Mouse (Mus musculus): Measurements from ENCODE around the gene Mybphl. TPM values are rescaled to one million over a fixed set of nuclear protein-coding genes. Genes with fewer than 3 reads are reported as not detected.

Mybphl gene
- polyA plus RNA-seq, 1 experiment from 2014 or later, result not detected

DNA sequence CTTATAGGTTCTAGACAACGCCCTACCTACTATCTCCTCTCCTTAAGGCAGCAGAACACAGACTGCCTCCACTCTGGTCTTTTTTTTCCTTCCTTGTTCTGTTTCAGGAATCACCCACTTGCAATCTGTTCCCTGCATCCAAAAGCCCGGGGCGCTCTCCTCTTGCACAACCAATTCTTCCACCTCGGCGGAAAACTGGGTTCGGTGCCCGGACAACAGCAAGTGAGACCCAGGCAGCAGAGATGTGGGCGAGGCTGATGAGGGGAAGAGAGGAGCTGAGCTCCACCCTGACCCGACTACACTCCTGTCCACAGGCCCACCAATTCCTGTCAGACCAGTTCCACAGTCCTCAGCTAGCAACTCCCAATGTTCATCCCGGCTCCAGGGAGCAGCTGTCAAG is 21.5 kb downstream of the Mybphl start:
- H3K4me2 ChIP-seq (ENCODE audit: low read length), result no peak overlapping the region
- H3K27ac ChIP-seq, result no peak overlapping the region
- TF ChIP-seq CTCF (IDR thresholded peaks at IDR 0.05; ENCODE audit: low read depth), result no peak
- DNase-seq (ENCODE audit: low spot score) (no peak), ATAC-seq (replicated peaks; ENCODE audit: low FRiP score, low read depth) (no peak)
- H3K9ac ChIP-seq (ENCODE audit: low read depth, low read length), result no peak overlapping the region
- no peaks in the 10 kb centered on the region for H3K36me3 ChIP-seq (ENCODE audit: insufficient read depth, low read length)
- H3K27me3 ChIP-seq (ENCODE audit: insufficient read depth, low read length), result no peaks in the 10 kb centered on the region
- no peak overlapping the region for H3K4me3 ChIP-seq (replicated peaks; ENCODE audit: low read depth, low read length)
- peaks cover 7% of the 10 kb centered on the region; the same call in 1 of the 2 replicates for H3K4me1 ChIP-seq (replicated peaks; ENCODE audit: insufficient read depth, low read length)
- H3K9me3 ChIP-seq (replicated peaks; ENCODE audit: low read length), result no peaks in the 10 kb centered on the region
- WGBS, result 86% methylated on average over 10 of the region's 10 CpGs

DNA sequence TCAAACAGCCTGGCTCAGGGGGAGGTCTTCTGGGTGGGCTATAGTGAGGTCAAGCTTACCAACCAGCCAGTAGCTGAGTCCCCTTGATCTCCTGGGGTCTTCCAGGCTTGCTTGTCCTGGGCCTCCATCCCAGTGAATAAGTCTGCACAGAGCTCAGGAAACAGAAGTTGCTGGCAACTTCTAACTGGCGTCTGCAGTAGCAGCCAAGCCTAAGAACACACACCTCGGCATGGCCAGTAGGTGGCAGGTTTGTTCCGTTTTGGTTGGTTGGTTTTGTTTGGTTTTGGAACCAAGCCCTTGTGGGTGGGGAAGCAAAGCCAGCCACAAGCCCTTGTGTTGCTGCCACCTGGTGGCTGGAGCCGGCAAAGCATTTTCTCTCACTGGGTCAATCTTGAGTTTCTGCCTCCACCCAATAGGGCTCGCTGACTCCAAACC is 24.4 kb downstream of the Mybphl start:
- peak; percentile 100 for TF ChIP-seq CTCF (IDR thresholded peaks at IDR 0.05; ENCODE audit: low read depth)
- peaks cover 8% of the 10 kb centered on the region for H3K36me3 ChIP-seq (ENCODE audit: insufficient read depth, low read length)
- 0 out of 2 replicates have a peak overlapping the region, but pooled peaks have one; percentile 36 for H3K27ac ChIP-seq
- H3K9ac ChIP-seq (ENCODE audit: low read depth, low read length), result no peak overlapping the region
- no peak overlapping the region for H3K4me3 ChIP-seq (replicated peaks; ENCODE audit: low read depth, low read length)
- H3K4me1 ChIP-seq (replicated peaks; ENCODE audit: insufficient read depth, low read length), result peaks cover 10% of the 10 kb centered on the region
- peak; percentile 97 for DNase-seq (ENCODE audit: low spot score)
- no peaks in the 10 kb centered on the region for H3K27me3 ChIP-seq (ENCODE audit: insufficient read depth, low read length)
- peak; percentile 67 for ATAC-seq (replicated peaks; ENCODE audit: low FRiP score, low read depth)
- WGBS, result 1% methylated on average over 5 of the region's 5 CpGs
- H3K4me2 ChIP-seq (ENCODE audit: low read length), result peak overlapping the region; percentile 30; the same call in 1 of the 2 replicates
- no peaks in the 10 kb centered on the region for H3K9me3 ChIP-seq (replicated peaks; ENCODE audit: low read length)

DNA sequence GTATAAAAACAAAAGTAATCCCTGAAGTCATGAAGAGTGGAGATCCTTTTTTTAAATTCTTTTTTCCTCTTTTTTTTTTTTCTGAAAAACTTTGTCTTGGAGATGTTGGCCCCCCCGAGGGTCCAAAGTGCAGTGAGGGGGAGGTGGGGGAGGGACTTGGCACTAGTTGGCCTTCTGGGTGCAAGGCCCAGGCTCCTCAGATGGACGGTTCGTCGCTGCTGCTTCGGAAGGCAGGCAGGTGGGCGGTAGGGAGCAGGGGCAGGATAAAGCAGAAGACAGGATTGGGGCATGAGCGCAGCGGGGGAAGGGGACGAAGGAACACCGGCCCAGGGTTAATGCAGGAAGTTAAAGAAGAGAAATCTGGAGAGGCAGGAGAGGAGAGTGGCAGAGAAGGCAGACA is 27.6 kb downstream of the Mybphl start:
- peak overlapping the region; percentile 62; the same call in 1 of the 2 replicates for H3K27ac ChIP-seq
- H3K4me1 ChIP-seq (replicated peaks; ENCODE audit: insufficient read depth, low read length), result peaks cover 5% of the 10 kb centered on the region
- H3K4me3 ChIP-seq (replicated peaks; ENCODE audit: low read depth, low read length), result no peak overlapping the region
- peaks cover 19% of the 10 kb centered on the region for H3K36me3 ChIP-seq (ENCODE audit: insufficient read depth, low read length)
- WGBS, result 22% methylated on average over 10 of the region's 10 CpGs
- H3K27me3 ChIP-seq (ENCODE audit: insufficient read depth, low read length), result no peaks in the 10 kb centered on the region
- H3K4me2 ChIP-seq (ENCODE audit: low read length), result peak overlapping the region; percentile 29
- no peaks in the 10 kb centered on the region for H3K9me3 ChIP-seq (replicated peaks; ENCODE audit: low read length)
- ATAC-seq (replicated peaks; ENCODE audit: low FRiP score, low read depth) (peak; percentile 57), DNase-seq (ENCODE audit: low spot score) (peak; percentile 64)
- TF ChIP-seq CTCF (IDR thresholded peaks at IDR 0.05; ENCODE audit: low read depth), result no peak
- H3K9ac ChIP-seq (ENCODE audit: low read depth, low read length), result peak overlapping the region; percentile 42; the same call in 1 of the 2 replicates

DNA sequence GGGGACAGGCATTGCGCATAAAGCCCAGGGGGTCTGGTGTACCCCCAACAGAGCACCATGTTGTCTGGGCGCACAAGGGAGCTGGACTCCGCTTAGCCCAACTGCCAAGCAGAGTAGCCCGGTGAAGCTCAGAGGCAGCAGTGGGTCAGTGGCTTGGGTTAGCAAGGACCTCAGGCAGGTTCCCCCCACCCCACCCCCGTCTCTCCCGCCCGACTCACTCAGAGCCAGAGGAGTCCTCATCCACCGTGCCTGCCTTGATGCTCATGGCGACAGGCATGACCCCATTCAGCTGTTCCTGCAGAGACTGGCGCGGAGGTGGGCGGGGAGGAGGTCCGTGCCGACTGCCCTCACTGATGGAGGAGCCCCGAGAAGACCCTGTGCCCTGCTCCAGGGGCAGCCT is 28.1 kb downstream of the Mybphl start:
- WGBS, result 55% methylated on average over 15 of the region's 15 CpGs
- TF ChIP-seq CTCF (IDR thresholded peaks at IDR 0.05; ENCODE audit: low read depth), result no peak

DNA sequence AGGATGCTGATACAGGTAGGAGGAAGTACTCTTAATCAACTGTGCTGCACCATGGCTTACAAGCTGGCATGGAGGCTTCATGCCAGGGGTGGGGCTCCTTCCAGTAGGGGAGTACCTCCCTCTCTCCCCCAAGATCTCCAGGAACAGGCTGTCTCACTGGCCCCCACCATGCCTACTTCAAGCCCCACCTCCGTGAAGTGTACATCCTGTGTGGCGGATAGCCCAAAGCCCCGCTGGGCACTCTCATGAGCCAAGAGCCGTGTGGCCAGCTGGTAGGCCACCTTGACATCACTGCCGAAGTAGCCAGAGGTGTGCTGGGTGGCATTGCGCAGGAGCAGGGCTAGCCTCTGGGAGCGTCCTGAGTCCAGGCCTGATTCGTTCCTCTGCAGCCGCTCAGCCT is 33.6 kb downstream of the Mybphl start:
- no peak for TF ChIP-seq CTCF (IDR thresholded peaks at IDR 0.05; ENCODE audit: low read depth)
- no peak overlapping the region for H3K4me3 ChIP-seq (replicated peaks; ENCODE audit: low read depth, low read length)
- peaks cover 46% of the 10 kb centered on the region for H3K36me3 ChIP-seq (ENCODE audit: insufficient read depth, low read length)
- 86% methylated on average over 9 of the region's 9 CpGs for WGBS
- no peaks in the 10 kb centered on the region for H3K9me3 ChIP-seq (replicated peaks; ENCODE audit: low read length)
- H3K9ac ChIP-seq (ENCODE audit: low read depth, low read length), result no peak overlapping the region
- no peak overlapping the region for H3K4me2 ChIP-seq (ENCODE audit: low read length)
- no peak for ATAC-seq (replicated peaks; ENCODE audit: low FRiP score, low read depth)
- no peak overlapping the region for H3K27ac ChIP-seq
- no peak for DNase-seq (ENCODE audit: low spot score)
- H3K4me1 ChIP-seq (replicated peaks; ENCODE audit: insufficient read depth, low read length), result no peaks in the 10 kb centered on the region
- no peaks in the 10 kb centered on the region for H3K27me3 ChIP-seq (ENCODE audit: insufficient read depth, low read length)

More for the DNA sequence above, 28.1 kb downstream of the Mybphl start:
- H3K4me3 ChIP-seq (replicated peaks; ENCODE audit: low read depth, low read length), result no peak overlapping the region
- H3K9me3 ChIP-seq (replicated peaks; ENCODE audit: low read length), result no peaks in the 10 kb centered on the region
- DNase-seq (ENCODE audit: low spot score), result no peak
- H3K9ac ChIP-seq (ENCODE audit: low read depth, low read length), result 0 out of 2 replicates have a peak overlapping the region, but pooled peaks have one; percentile 3
- 0 out of 2 replicates have a peak overlapping the region, but pooled peaks have one; percentile 61 for H3K27ac ChIP-seq
- peak overlapping the region; percentile 29 for H3K4me2 ChIP-seq (ENCODE audit: low read length)
- ATAC-seq (replicated peaks; ENCODE audit: low FRiP score, low read depth), result no peak
- no peaks in the 10 kb centered on the region for H3K27me3 ChIP-seq (ENCODE audit: insufficient read depth, low read length)
- peaks cover 22% of the 10 kb centered on the region for H3K36me3 ChIP-seq (ENCODE audit: insufficient read depth, low read length)
- H3K4me1 ChIP-seq (replicated peaks; ENCODE audit: insufficient read depth, low read length), result peaks cover 5% of the 10 kb centered on the region

DNA sequence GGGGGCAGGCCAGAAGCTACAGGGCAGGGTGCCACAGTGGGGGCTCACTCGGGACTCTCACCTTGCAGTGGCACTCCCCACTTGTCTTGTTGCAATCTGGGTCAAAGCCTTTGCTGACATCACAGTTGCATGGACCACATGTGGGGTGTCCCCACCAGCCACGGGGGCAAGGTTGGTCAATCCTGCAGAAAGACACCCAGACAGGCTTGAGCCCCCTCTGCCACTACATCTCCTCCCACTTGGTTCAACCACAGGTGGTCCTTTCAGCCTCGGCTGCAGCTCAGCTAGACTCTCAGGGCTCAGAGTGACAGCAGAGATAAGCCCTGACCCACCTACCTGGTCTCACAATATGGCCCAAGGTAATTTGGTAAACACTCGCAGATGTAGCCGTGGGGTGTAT is 35.7 kb downstream of the Mybphl start:
- H3K9me3 ChIP-seq (replicated peaks; ENCODE audit: low read length), result no peaks in the 10 kb centered on the region
- no peak for TF ChIP-seq CTCF (IDR thresholded peaks at IDR 0.05; ENCODE audit: low read depth)
- peaks cover 38% of the 10 kb centered on the region for H3K36me3 ChIP-seq (ENCODE audit: insufficient read depth, low read length)
- ATAC-seq (replicated peaks; ENCODE audit: low FRiP score, low read depth) (no peak), DNase-seq (ENCODE audit: low spot score) (no peak)
- H3K9ac ChIP-seq (ENCODE audit: low read depth, low read length), result no peak overlapping the region
- H3K27me3 ChIP-seq (ENCODE audit: insufficient read depth, low read length), result no peaks in the 10 kb centered on the region
- 0 out of 2 replicates have a peak, but pooled peaks cover 3% of the 10 kb centered on the region for H3K4me1 ChIP-seq (replicated peaks; ENCODE audit: insufficient read depth, low read length)
- H3K4me3 ChIP-seq (replicated peaks; ENCODE audit: low read depth, low read length), result no peak overlapping the region
- H3K4me2 ChIP-seq (ENCODE audit: low read length), result no peak overlapping the region
- no peak overlapping the region for H3K27ac ChIP-seq
- WGBS, result 90% methylated on average over 5 of the region's 5 CpGs

All from kidney, postnatal 0 days (tissue).